Mouse (Mus musculus) mouse trophoblast stem cell (cell line): ENCODE data around the gene Crlf2.

Experiments
- in situ Hi-C, 2 experiments: fragments of 300-500 bp; cut with MseI, MboI; formaldehyde crosslinking; loops; 2 replicates in 1 of 2; 3 replicates in 1 of 2; pipeline ENCODE4 v1.15.1; 2025

Crlf2 gene

GRCm38 (mm10) chr5:109548712-109549111 lies 10.1 kb downstream of the Crlf2 start:
- in situ Hi-C loops = no loop called here

- in situ Hi-C loops = no loop called here
Measured at GRCm38 (mm10) chr5:109547112-109547511, 11.7 kb downstream of the Crlf2 start.

GRCm38 (mm10) chr5:109509679-109510078 lies 49.1 kb downstream of the Crlf2 start:
- in situ Hi-C loops = loop anchor here in 1 of 2 experiments (10.0 kb wide), 1 partner anchor 85 kb away; no protein-coding TSS in a partner anchor

- in situ Hi-C loops = loop anchor here in 1 of 2 experiments (10.0 kb wide), 1 partner anchor 88 kb away; no protein-coding TSS in a partner anchor
Measured at GRCm38 (mm10) chr5:109506729-109507128, 52.1 kb downstream of the Crlf2 start.
